Mouse (Mus musculus): ENCODE data around the gene Cbx8.

Gene Cbx8

DNA sequence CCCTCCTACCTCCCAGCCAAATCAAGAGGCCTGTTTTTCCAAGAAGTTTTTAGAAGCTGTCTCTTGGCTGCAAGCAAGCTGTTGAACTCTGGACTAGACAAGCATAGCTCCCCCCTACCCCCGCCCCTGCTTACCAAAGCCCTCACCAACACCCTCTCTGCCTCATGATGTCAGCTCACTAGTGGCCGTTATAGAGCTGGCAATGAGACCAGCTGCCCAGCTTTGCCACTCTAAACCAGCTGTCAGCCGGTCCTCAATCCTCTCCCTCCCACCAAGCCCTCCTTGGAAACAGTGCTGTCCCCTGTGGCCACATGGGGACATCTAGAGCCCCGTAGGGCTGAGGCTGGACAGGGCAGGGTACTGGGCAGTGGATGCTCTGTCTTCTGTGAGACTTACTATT lies 45.3 kb downstream of the Cbx8 start:
- no peak for DNase-seq (ENCODE audit: low spot score in 2 of 2)

DNA sequence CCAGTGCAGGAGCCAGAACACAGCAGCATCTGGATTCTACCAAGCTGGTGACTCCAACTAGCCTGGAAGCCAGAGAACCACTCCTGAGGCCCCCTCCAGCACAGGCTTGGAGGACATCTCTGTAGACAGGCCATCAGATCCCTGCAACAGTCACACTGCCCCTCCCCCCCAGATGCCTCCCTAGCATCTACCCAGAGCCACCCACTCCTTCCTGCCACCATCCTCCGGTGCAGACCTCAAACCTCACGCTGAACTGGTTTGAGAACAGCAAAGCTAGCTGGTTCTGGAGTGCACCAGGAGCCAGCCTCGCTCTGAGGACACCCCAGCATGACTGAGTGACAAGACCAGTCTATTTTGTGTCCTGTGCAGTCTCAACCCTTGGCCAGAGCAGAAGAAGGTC lies 48.0 kb downstream of the Cbx8 start:
- peak in 1 of 2 experiments; percentile 54 for DNase-seq (ENCODE audit: low spot score in 2 of 2)

DNA sequence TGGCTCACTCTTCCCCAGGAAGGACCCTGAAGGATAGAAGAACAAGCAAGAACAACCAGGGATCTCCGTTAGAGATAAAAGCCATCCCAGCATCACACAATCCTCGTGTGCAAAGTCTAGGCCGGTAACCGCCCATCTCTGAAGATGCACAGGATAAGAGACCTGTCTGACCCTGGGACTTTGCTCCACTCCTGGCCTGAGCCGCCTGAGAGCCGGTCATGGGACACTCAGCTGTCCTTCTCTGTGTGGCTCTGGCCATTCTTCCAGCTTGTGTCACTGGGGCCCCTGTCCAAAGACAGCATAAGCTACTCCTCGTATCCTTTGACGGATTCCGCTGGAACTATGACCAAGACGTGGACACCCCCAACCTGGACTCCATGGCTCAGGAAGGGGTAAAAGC lies 52.8 kb downstream of the Cbx8 start, which contains the start of gene Enpp7:
Gene Enpp7, plus strand, starts transcription at position 190 of the 400 bp plus-strand sequence.
- no peak for DNase-seq (ENCODE audit: low spot score in 2 of 2)
